Mouse (Mus musculus) erythroblast, embryonic 14.5 days (primary cell): ENCODE results near the gene Ltbp1.

Experiments
- GATA1 ChIP-seq: IDR thresholded peaks from 2 replicates; pipeline ENCODE4 v1.6.1; 2012; ENCODE audit warnings: low read length, inconsistent platforms, mixed read lengths
- TAL1 ChIP-seq: IDR thresholded peaks from 3 replicates; pipeline ENCODE4 v1.6.1; 2012; ENCODE audit warnings: low read length, inconsistent platforms, mixed read lengths

GRCm38 (mm10) chr17:75434871-75435270, 429.5 kb downstream of the Ltbp1 start:
- TF ChIP-seq TAL1 (no peak), GATA1 (no peak)
